Mouse (Mus musculus): ENCODE data around the gene Oas2. TPM values are rescaled to one million over a fixed set of nuclear protein-coding genes. Genes with fewer than 3 reads are reported as not detected.
A peak's percentile ranks its signal among the peaks of the same experiment; 100 is the strongest.

The Oas2 gene
- total RNA-seq, 1 experiment: 0.85 TPM

- Histone ChIP-seq H3K36me3 (ENCODE audit: control insufficient read depth, insufficient read depth, low read length, poor library complexity, severe bottlenecking) (no peaks in the 10 kb centered on the region), H3K9ac (ENCODE audit: insufficient read depth, low read depth, low read length, poor library complexity, severe bottlenecking) (no peak overlapping the region), H3K9me3 (ENCODE audit: control insufficient read depth, insufficient read depth, low read depth, low read length) (no peaks in the 10 kb centered on the region), H3K4me3 (ENCODE audit: insufficient read depth in 1 of 2, low read depth in 1 of 2, low read length in 2 of 2, poor library complexity in 1 of 2, severe bottlenecking in 1 of 2) (no peak overlapping the region), H3K4me1 (ENCODE audit: control insufficient read depth in 2 of 2, insufficient read depth in 2 of 2, low read length in 2 of 2, poor library complexity in 1 of 2) (peaks cover 0 to 19% of the 10 kb centered on the region in 2 experiments; a peak in 3 of 4 replicates), H3K27ac (ENCODE audit: insufficient read depth, low read depth, low read length, poor library complexity, severe bottlenecking) (no peak overlapping the region)
- in situ Hi-C loops (cut with MboI; ENCODE audit: low sequenced_read_pairs in 2 of 2, unreplicated experiment in 2 of 2): no loop called here
- DNase-seq (ENCODE audit: low read depth, low spot score): no peak
- TF ChIP-seq CHD2 (IDR thresholded peaks at IDR 0.05; ENCODE audit: low read depth, low read length) (no peak), ZC3H11A (IDR thresholded peaks at IDR 0.05; ENCODE audit: borderline replicate concordance, low read depth, low read length) (no peak), MAFK (IDR thresholded peaks at IDR 0.05; ENCODE audit: insufficient read depth, low read depth, low read length) (no peak), HCFC1 (IDR thresholded peaks at IDR 0.05; ENCODE audit: borderline replicate concordance, insufficient read depth, low read length) (no peak), ZNF384 (IDR thresholded peaks at IDR 0.05; ENCODE audit: low read depth, low read length) (no peak)
These were observed 51.5 kb downstream of the Oas2 start for GRCm38 (mm10) chr5:120698181-120698580.

- Histone ChIP-seq H3K4me3 (ENCODE audit: insufficient read depth in 1 of 2, low read depth in 1 of 2, low read length in 2 of 2, poor library complexity in 1 of 2, severe bottlenecking in 1 of 2) (no peak overlapping the region), H3K9ac (ENCODE audit: insufficient read depth, low read depth, low read length, poor library complexity, severe bottlenecking) (no peak overlapping the region), H3K36me3 (ENCODE audit: control insufficient read depth, insufficient read depth, low read length, poor library complexity, severe bottlenecking) (no peaks in the 10 kb centered on the region), H3K27ac (ENCODE audit: insufficient read depth, low read depth, low read length, poor library complexity, severe bottlenecking) (no peak overlapping the region), H3K4me1 (ENCODE audit: control insufficient read depth in 2 of 2, insufficient read depth in 2 of 2, low read length in 2 of 2, poor library complexity in 1 of 2) (peaks cover 0 to 21% of the 10 kb centered on the region in 2 experiments; a peak in 3 of 4 replicates), H3K9me3 (ENCODE audit: control insufficient read depth, insufficient read depth, low read depth, low read length) (no peaks in the 10 kb centered on the region)
- in situ Hi-C loops (cut with MboI; ENCODE audit: low sequenced_read_pairs in 2 of 2, unreplicated experiment in 2 of 2): no loop called here
- peak; percentile 83 for DNase-seq (ENCODE audit: low read depth, low spot score)
- TF ChIP-seq CHD2 (IDR thresholded peaks at IDR 0.05; ENCODE audit: low read depth, low read length): no peak
- TF ChIP-seq MAFK (IDR thresholded peaks at IDR 0.05; ENCODE audit: insufficient read depth, low read depth, low read length): no peak
- TF ChIP-seq ZC3H11A (IDR thresholded peaks at IDR 0.05; ENCODE audit: borderline replicate concordance, low read depth, low read length): no peak
- no peak for TF ChIP-seq ZNF384 (IDR thresholded peaks at IDR 0.05; ENCODE audit: low read depth, low read length)
- no peak for TF ChIP-seq HCFC1 (IDR thresholded peaks at IDR 0.05; ENCODE audit: borderline replicate concordance, insufficient read depth, low read length)
These were observed 52.8 kb downstream of the Oas2 start for GRCm38 (mm10) chr5:120696865-120697264.

GRCm38 (mm10) chr5:120696057-120696743 is 53.5 kb downstream of the Oas2 start:
- Histone ChIP-seq H3K4me3 (ENCODE audit: insufficient read depth in 1 of 2, low read depth in 1 of 2, low read length in 2 of 2, poor library complexity in 1 of 2, severe bottlenecking in 1 of 2) (no peak overlapping the region), H3K4me1 (ENCODE audit: control insufficient read depth in 2 of 2, insufficient read depth in 2 of 2, low read length in 2 of 2, poor library complexity in 1 of 2) (peaks cover 0 to 22% of the 10 kb centered on the region in 2 experiments; a peak in 3 of 4 replicates), H3K9ac (ENCODE audit: insufficient read depth, low read depth, low read length, poor library complexity, severe bottlenecking) (no peak overlapping the region; the same call in 1 of the 2 replicates), H3K36me3 (ENCODE audit: control insufficient read depth, insufficient read depth, low read length, poor library complexity, severe bottlenecking) (no peaks in the 10 kb centered on the region), H3K27ac (ENCODE audit: insufficient read depth, low read depth, low read length, poor library complexity, severe bottlenecking) (no peak overlapping the region), H3K9me3 (ENCODE audit: control insufficient read depth, insufficient read depth, low read depth, low read length) (no peaks in the 10 kb centered on the region)
- TF ChIP-seq HCFC1 (IDR thresholded peaks at IDR 0.05; ENCODE audit: borderline replicate concordance, insufficient read depth, low read length): peak; percentile 21; the same call in 1 of the 2 replicates
- no peak for TF ChIP-seq CHD2 (IDR thresholded peaks at IDR 0.05; ENCODE audit: low read depth, low read length)
- no peak for TF ChIP-seq ZC3H11A (IDR thresholded peaks at IDR 0.05; ENCODE audit: borderline replicate concordance, low read depth, low read length)
- TF ChIP-seq ZNF384 (IDR thresholded peaks at IDR 0.05; ENCODE audit: low read depth, low read length): peak; percentile 79; the same call in 1 of the 2 replicates
- in situ Hi-C loops (cut with MboI; ENCODE audit: low sequenced_read_pairs in 2 of 2, unreplicated experiment in 2 of 2): no loop called here
- DNase-seq (ENCODE audit: low read depth, low spot score): peak; percentile 68

DNA sequence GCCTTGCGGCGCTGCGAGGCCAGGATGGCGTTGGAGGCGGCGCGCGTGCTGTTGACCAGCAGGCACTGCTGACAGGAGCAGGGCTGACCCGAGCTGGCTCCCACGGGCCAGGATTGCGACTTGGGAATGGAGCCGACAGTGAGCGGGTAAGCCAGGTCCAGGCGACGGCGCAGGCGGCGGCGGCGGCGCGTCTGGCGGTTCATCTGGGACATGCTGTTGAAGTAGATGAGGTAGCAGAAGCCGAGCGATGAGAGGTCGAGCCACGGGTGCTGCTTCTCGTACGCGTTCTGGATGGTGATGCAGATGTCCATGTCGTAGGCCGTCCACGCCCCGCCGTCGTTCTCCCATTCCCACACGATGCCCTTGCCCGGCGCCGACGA is 55.0 kb downstream of the Oas2 start:
- in situ Hi-C loops (cut with MboI; ENCODE audit: low sequenced_read_pairs in 2 of 2, unreplicated experiment in 2 of 2): no loop called here
- Histone ChIP-seq H3K9me3 (ENCODE audit: control insufficient read depth, insufficient read depth, low read depth, low read length) (no peaks in the 10 kb centered on the region), H3K36me3 (ENCODE audit: control insufficient read depth, insufficient read depth, low read length, poor library complexity, severe bottlenecking) (no peaks in the 10 kb centered on the region), H3K9ac (ENCODE audit: insufficient read depth, low read depth, low read length, poor library complexity, severe bottlenecking) (peak overlapping the region; percentile 69), H3K4me3 (ENCODE audit: insufficient read depth in 1 of 2, low read depth in 1 of 2, low read length in 2 of 2, poor library complexity in 1 of 2, severe bottlenecking in 1 of 2) (peak overlapping the region; percentile 64 to 75), H3K27ac (ENCODE audit: insufficient read depth, low read depth, low read length, poor library complexity, severe bottlenecking) (no peak overlapping the region), H3K4me1 (ENCODE audit: control insufficient read depth in 2 of 2, insufficient read depth in 2 of 2, low read length in 2 of 2, poor library complexity in 1 of 2) (peaks cover 0 to 26% of the 10 kb centered on the region in 2 experiments; a peak in 3 of 4 replicates)
- TF ChIP-seq CHD2 (IDR thresholded peaks at IDR 0.05; ENCODE audit: low read depth, low read length) (no peak), HCFC1 (IDR thresholded peaks at IDR 0.05; ENCODE audit: borderline replicate concordance, insufficient read depth, low read length) (no peak), ZNF384 (IDR thresholded peaks at IDR 0.05; ENCODE audit: low read depth, low read length) (no peak), MAFK (IDR thresholded peaks at IDR 0.05; ENCODE audit: insufficient read depth, low read depth, low read length) (no peak), ZC3H11A (IDR thresholded peaks at IDR 0.05; ENCODE audit: borderline replicate concordance, low read depth, low read length) (no peak)
- DNase-seq (ENCODE audit: low read depth, low spot score): no peak

Measured in ES-E14 (cell line).